Mouse (Mus musculus): ENCODE results near the gene Olfr322. TPM values are rescaled to one million over a fixed set of nuclear protein-coding genes. Genes with fewer than 3 reads are reported as not detected.
A peak's percentile ranks its signal among the peaks of the same experiment; 100 is the strongest.

Olfr322 gene
- polyA plus RNA-seq, 1 experiment, result 0.21 TPM

DNA sequence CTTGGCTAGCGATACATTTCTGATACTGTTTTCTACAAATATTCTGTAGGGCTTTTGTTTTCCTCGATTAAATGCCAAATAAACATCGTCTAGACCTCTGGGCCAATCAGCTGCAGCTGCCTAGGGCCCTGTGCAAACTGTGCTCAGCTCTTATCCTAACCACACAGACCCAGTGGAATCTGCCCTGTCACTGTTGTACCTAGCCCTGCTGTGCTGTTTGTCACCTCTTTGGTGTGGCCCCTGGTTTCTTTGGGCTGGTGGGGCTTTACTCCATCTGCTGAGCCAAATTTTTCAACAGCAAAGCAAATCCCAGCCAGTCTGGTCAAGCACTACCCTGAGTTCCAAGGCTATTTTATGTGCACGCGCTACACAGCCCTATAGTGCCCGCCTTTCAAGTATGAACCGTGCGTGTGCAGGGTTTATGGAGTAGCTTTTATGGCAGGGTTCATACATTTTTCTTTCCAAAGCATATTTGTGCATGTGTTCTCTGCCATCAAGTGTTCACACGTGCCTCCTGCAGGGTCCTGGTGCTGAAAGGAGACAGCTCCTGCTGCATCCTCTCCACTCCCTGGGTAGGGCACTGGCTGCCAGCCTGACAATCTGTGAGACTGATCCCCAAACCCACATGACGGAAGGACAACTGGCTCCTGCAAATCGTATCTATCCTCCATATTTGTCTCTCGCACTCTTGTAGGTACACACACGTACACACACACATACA is 16.8 kb upstream of the Olfr322 start:
- 71% methylated on average over 13 of the region's 13 CpGs for WGBS
- Histone ChIP-seq H3K4me3 (ENCODE audit: extremely low read depth, insufficient read depth, insufficient read length) (no peak overlapping the region), H3K4me1 (ENCODE audit: control insufficient read depth, insufficient read depth, insufficient read length) (peaks cover 4% of the 10 kb centered on the region; the same call in 1 of the 2 replicates), H3K27me3 (ENCODE audit: control insufficient read depth, insufficient read depth, low read length) (peaks cover 5% of the 10 kb centered on the region), H3K27ac (ENCODE audit: insufficient read depth, low read length) (peak overlapping the region; percentile 33; the same call in 1 of the 2 replicates), H3K36me3 (ENCODE audit: control insufficient read depth, insufficient read depth, low read length) (no peaks in the 10 kb centered on the region)
- no peak for TF ChIP-seq POLR2A (IDR thresholded peaks at IDR 0.05; ENCODE audit: low read depth, low read length)
- no peak for TF ChIP-seq CTCF (IDR thresholded peaks at IDR 0.05; ENCODE audit: extremely low read depth, insufficient read depth, insufficient read length, insufficient replicate concordance)
- DNase-seq (ENCODE audit: low read depth in 1 of 2, low spot score in 2 of 2), result no peak

DNA sequence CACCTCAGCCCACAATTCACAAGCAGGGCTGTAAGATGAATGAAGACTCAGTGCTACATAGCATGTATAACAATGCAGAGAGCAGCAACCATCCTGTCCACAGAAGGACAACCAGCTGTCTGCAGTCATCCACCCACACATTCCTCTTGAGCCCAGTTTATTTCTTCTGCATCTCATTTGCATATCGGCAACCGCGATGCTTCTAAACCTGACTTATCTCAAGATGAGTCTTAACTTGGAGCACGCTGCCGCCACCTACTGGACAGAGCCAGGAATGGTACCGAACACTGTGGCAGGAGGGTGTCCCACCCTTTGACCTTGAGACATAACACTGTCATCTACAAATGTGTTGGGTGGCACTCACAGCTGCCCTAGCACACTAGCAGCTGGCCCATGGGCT is 15.2 kb upstream of the Olfr322 start:
- peak; percentile 9 to 20 for DNase-seq (ENCODE audit: low read depth in 1 of 2, low spot score in 2 of 2)
- Histone ChIP-seq H3K4me3 (ENCODE audit: extremely low read depth, insufficient read depth, insufficient read length) (no peak overlapping the region), H3K27ac (ENCODE audit: insufficient read depth, low read length) (no peak overlapping the region), H3K4me1 (ENCODE audit: control insufficient read depth, insufficient read depth, insufficient read length) (peaks cover 4% of the 10 kb centered on the region; the same call in 1 of the 2 replicates), H3K27me3 (ENCODE audit: control insufficient read depth, insufficient read depth, low read length) (peaks cover 5% of the 10 kb centered on the region), H3K36me3 (ENCODE audit: control insufficient read depth, insufficient read depth, low read length) (no peaks in the 10 kb centered on the region)
- 30% methylated on average over 6 of the region's 6 CpGs for WGBS
- peak; percentile 58; the same call in 1 of the 2 replicates for TF ChIP-seq CTCF (IDR thresholded peaks at IDR 0.05; ENCODE audit: extremely low read depth, insufficient read depth, insufficient read length, insufficient replicate concordance)
- TF ChIP-seq POLR2A (IDR thresholded peaks at IDR 0.05; ENCODE audit: low read depth, low read length), result no peak

- Histone ChIP-seq H3K27me3 (ENCODE audit: control insufficient read depth, insufficient read depth, low read length) (no peaks in the 10 kb centered on the region), H3K36me3 (ENCODE audit: control insufficient read depth, insufficient read depth, low read length) (no peaks in the 10 kb centered on the region), H3K4me1 (ENCODE audit: control insufficient read depth, insufficient read depth, insufficient read length) (no peaks in the 10 kb centered on the region), H3K4me3 (ENCODE audit: extremely low read depth, insufficient read depth, insufficient read length) (no peak overlapping the region), H3K27ac (ENCODE audit: insufficient read depth, low read length) (no peak overlapping the region)
- no peak for DNase-seq (ENCODE audit: low read depth in 1 of 2, low spot score in 2 of 2)
- 93% methylated on average over 3 of the region's 3 CpGs for WGBS
- TF ChIP-seq CTCF (IDR thresholded peaks at IDR 0.05; ENCODE audit: extremely low read depth, insufficient read depth, insufficient read length, insufficient replicate concordance) (no peak), POLR2A (IDR thresholded peaks at IDR 0.05; ENCODE audit: low read depth, low read length) (no peak)
These were observed 3.4 kb upstream of the Olfr322 start for GRCm38 (mm10) chr11:58655151-58655550.

- TF ChIP-seq POLR2A (IDR thresholded peaks at IDR 0.05; ENCODE audit: low read depth, low read length), result no peak
- no peak for TF ChIP-seq CTCF (IDR thresholded peaks at IDR 0.05; ENCODE audit: extremely low read depth, insufficient read depth, insufficient read length, insufficient replicate concordance)
- no peaks in the 10 kb centered on the region for H3K4me1 ChIP-seq (ENCODE audit: control insufficient read depth, insufficient read depth, insufficient read length)
- H3K4me3 ChIP-seq (ENCODE audit: extremely low read depth, insufficient read depth, insufficient read length), result no peak overlapping the region
- no peak overlapping the region for H3K27ac ChIP-seq (ENCODE audit: insufficient read depth, low read length)
- H3K27me3 ChIP-seq (ENCODE audit: control insufficient read depth, insufficient read depth, low read length), result no peaks in the 10 kb centered on the region
- no peak for DNase-seq (ENCODE audit: low read depth in 1 of 2, low spot score in 2 of 2)
- no peaks in the 10 kb centered on the region for H3K36me3 ChIP-seq (ENCODE audit: control insufficient read depth, insufficient read depth, low read length)
These were observed 10.7 kb downstream of the Olfr322 start for GRCm38 (mm10) chr11:58669252-58669651.

GRCm38 (mm10) chr11:58671825-58672224 is 13.2 kb downstream of the Olfr322 start:
- TF ChIP-seq POLR2A (IDR thresholded peaks at IDR 0.05; ENCODE audit: low read depth, low read length) (no peak), CTCF (IDR thresholded peaks at IDR 0.05; ENCODE audit: extremely low read depth, insufficient read depth, insufficient read length, insufficient replicate concordance) (no peak)
- WGBS, result 46% methylated on average over 4 of the region's 4 CpGs
- no peaks in the 10 kb centered on the region for H3K27me3 ChIP-seq (ENCODE audit: control insufficient read depth, insufficient read depth, low read length)
- no peaks in the 10 kb centered on the region for H3K36me3 ChIP-seq (ENCODE audit: control insufficient read depth, insufficient read depth, low read length)
- H3K4me1 ChIP-seq (ENCODE audit: control insufficient read depth, insufficient read depth, insufficient read length), result no peaks in the 10 kb centered on the region
- H3K4me3 ChIP-seq (ENCODE audit: extremely low read depth, insufficient read depth, insufficient read length), result no peak overlapping the region
- no peak overlapping the region for H3K27ac ChIP-seq (ENCODE audit: insufficient read depth, low read length)
- no peak for DNase-seq (ENCODE audit: low read depth in 1 of 2, low spot score in 2 of 2)

DNA sequence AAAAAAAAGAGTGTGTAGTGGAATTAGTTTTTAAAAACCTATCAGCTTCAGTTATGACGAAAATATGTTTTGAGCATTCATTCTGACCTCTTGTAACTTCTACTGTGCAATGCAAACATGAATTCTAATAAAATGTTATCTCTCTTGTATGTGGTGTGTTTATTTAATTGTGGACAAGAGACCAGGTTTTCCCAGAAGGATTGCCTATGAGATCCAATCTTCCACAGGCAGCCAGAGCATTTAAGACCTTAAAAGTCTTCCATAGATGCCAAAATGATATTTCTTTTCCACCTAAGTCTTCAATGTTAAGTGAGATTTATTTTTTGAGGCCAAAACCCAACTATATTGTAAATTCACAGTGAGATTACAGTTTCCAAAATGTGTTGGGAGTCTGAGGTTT is 22.2 kb downstream of the Olfr322 start, which contains the start of gene Olfr320:
TSS of gene Olfr320 (plus strand) at position 301 of the 400 bp plus-strand sequence.
- DNase-seq (ENCODE audit: low read depth in 1 of 2, low spot score in 2 of 2), result no peak
- H3K36me3 ChIP-seq (ENCODE audit: control insufficient read depth, insufficient read depth, low read length), result no peaks in the 10 kb centered on the region
- H3K4me1 ChIP-seq (ENCODE audit: control insufficient read depth, insufficient read depth, insufficient read length), result no peaks in the 10 kb centered on the region
- WGBS, result 85% methylated on average over 1 of the region's 1 CpGs
- H3K27ac ChIP-seq (ENCODE audit: insufficient read depth, low read length), result no peak within 1 kb of the TSS
- no peak within 1 kb of the TSS for H3K4me3 ChIP-seq (ENCODE audit: extremely low read depth, insufficient read depth, insufficient read length)
- TF ChIP-seq CTCF (IDR thresholded peaks at IDR 0.05; ENCODE audit: extremely low read depth, insufficient read depth, insufficient read length, insufficient replicate concordance), result no peak
- TF ChIP-seq POLR2A (IDR thresholded peaks at IDR 0.05; ENCODE audit: low read depth, low read length), result no peak
- H3K27me3 ChIP-seq (ENCODE audit: control insufficient read depth, insufficient read depth, low read length), result no peaks in the 10 kb centered on the region

DNA sequence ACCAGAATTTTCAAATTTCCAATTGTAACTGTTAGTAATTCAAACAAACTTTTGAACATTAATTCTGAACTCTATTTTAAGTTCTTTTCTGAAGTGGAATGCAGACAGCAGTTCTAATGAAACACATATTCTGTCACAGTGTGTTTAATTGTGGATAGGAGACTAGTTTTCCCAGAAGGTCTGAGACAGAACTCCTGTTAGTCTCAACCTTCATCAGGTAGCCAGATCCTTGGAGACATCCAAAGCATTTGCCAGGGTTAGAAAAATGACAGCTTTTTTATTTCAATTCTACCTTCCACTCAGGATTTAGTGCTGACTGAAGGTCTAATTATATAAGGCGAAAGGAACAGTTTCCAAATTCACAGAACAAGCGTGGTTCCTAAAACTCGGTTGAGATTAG is 40.3 kb downstream of the Olfr322 start, which contains the start of gene Olfr319:
TSS of gene Olfr319 (plus strand) at position 301 of the 400 bp plus-strand sequence.
- WGBS, result 90% methylated on average over 3 of the region's 3 CpGs
- Histone ChIP-seq H3K4me3 (ENCODE audit: extremely low read depth, insufficient read depth, insufficient read length) (no peak within 1 kb of the TSS), H3K27me3 (ENCODE audit: control insufficient read depth, insufficient read depth, low read length) (no peaks in the 10 kb centered on the region), H3K4me1 (ENCODE audit: control insufficient read depth, insufficient read depth, insufficient read length) (no peaks in the 10 kb centered on the region), H3K27ac (ENCODE audit: insufficient read depth, low read length) (no peak within 1 kb of the TSS), H3K36me3 (ENCODE audit: control insufficient read depth, insufficient read depth, low read length) (no peaks in the 10 kb centered on the region)
- TF ChIP-seq CTCF (IDR thresholded peaks at IDR 0.05; ENCODE audit: extremely low read depth, insufficient read depth, insufficient read length, insufficient replicate concordance) (no peak), POLR2A (IDR thresholded peaks at IDR 0.05; ENCODE audit: low read depth, low read length) (no peak)
- DNase-seq (ENCODE audit: low read depth in 1 of 2, low spot score in 2 of 2), result no peak

All from spleen, adult 2 months (tissue).